Mouse (Mus musculus) midbrain, embryonic 12.5 days (tissue): ENCODE data around the gene Serhl. TPM values are rescaled to one million over a fixed set of nuclear protein-coding genes. Genes with fewer than 3 reads are reported as not detected.
"Not testable (repeated sequence)": the region's sequence is repeated elsewhere in the genome, so short reads cannot be mapped to it uniquely, and the experiment has no call there.

Source experiments
- ATAC-seq: fragments of 200-750 bp; cut with Nextera tagmentation; 2 replicates; pipeline ENCODE4 v1.8.0; 2017; ENCODE audit warnings: low read depth, moderate TSS enrichment, moderate library complexity; ENCODE audit not compliant: low FRiP score
- H3K27ac ChIP-seq: fragments of 300-500 bp; sonication (generic); replicated peaks from 2 replicates; pipeline ENCODE4 v1.5.1; 2016; ENCODE audit warnings: mild to moderate bottlenecking
- H3K27me3 ChIP-seq: fragments of 300-500 bp; sonication (generic); 2 replicates; pipeline ENCODE4 v1.6.1; 2016; ENCODE audit warnings: mild to moderate bottlenecking
- H3K36me3 ChIP-seq: fragments of 300-500 bp; sonication (generic); 2 replicates; pipeline ENCODE4 v1.6.1; 2016
- H3K4me1 ChIP-seq: fragments of 300-500 bp; sonication (generic); 2 replicates; pipeline ENCODE4 v1.6.1; 2016
- H3K4me2 ChIP-seq: fragments of 300-500 bp; sonication (generic); replicated peaks from 2 replicates; pipeline ENCODE4 v1.6.1; 2016; ENCODE audit warnings: mild to moderate bottlenecking, moderate library complexity
- H3K4me3 ChIP-seq: fragments of 300-500 bp; sonication (generic); 2 replicates; pipeline ENCODE4 v1.5.1; 2016; ENCODE audit warnings: mild to moderate bottlenecking
- H3K9ac ChIP-seq: fragments of 300-500 bp; sonication (generic); replicated peaks from 2 replicates; pipeline ENCODE4 v1.6.1; 2016; ENCODE audit warnings: mild to moderate bottlenecking, moderate library complexity
- H3K9me3 ChIP-seq: fragments of 300-500 bp; sonication (generic); 2 replicates; pipeline ENCODE4 v1.6.1; 2016; ENCODE audit warnings: mild to moderate bottlenecking
- WGBS: fragments of 180-500 bp; shearing (Covaris S2); methylation state at CpG from one replicate; pipeline ENCODE4 v1.1.7; 2016; 5-methylcytosine and 5-hydroxymethylcytosine counted together
- polyA plus RNA-seq: library from polyadenylated mRNA; unstranded; fragments of >200 nt; fragmentation: Nextera tagmentation; extraction: Ambion mirVana; gene quantifications from 2 replicates; pipeline ENCODE4 v1.2.1, GENCODE M21; 2016

Serhl gene
- polyA plus RNA-seq, 1 experiment from 2014 or later: 43.0 TPM

GRCm38 (mm10) chr15:83059233-83059660 is 30.1 kb upstream of the Serhl start:
- H3K9me3 ChIP-seq: no peaks in the 10 kb centered on the region
- no peak overlapping the region for H3K4me2 ChIP-seq
- 40% methylated on average over 5 of the region's 5 CpGs for WGBS
- H3K27me3 ChIP-seq: peaks cover 7% of the 10 kb centered on the region; the same call in 1 of the 2 replicates
- ATAC-seq: no peak
- peaks cover 44% of the 10 kb centered on the region for H3K4me1 ChIP-seq
- no peaks in the 10 kb centered on the region for H3K36me3 ChIP-seq
- H3K9ac ChIP-seq: no peak overlapping the region
- H3K27ac ChIP-seq: peak overlapping the region; percentile 77
- no peak overlapping the region for H3K4me3 ChIP-seq

- no peak overlapping the region for H3K27ac ChIP-seq
- ATAC-seq: no peak
- no peaks in the 10 kb centered on the region for H3K9me3 ChIP-seq
- H3K4me2 ChIP-seq: no peak overlapping the region
- 15% methylated on average over 5 of the region's 5 CpGs for WGBS
- no peaks in the 10 kb centered on the region for H3K36me3 ChIP-seq
- H3K4me3 ChIP-seq: no peak overlapping the region
- H3K4me1 ChIP-seq: peaks cover 31% of the 10 kb centered on the region
- H3K27me3 ChIP-seq: no peaks in the 10 kb centered on the region; the same call in 1 of the 2 replicates
- H3K9ac ChIP-seq: no peak overlapping the region
Measured at GRCm38 (mm10) chr15:83061689-83062088, 27.6 kb upstream of the Serhl start.

GRCm38 (mm10) chr15:83062582-83062981 is 26.7 kb upstream of the Serhl start:
- not testable (repeated sequence) for H3K27ac ChIP-seq, ATAC-seq, H3K36me3 ChIP-seq, H3K9ac ChIP-seq, H3K4me2 ChIP-seq, H3K9me3 ChIP-seq, H3K27me3 ChIP-seq, H3K4me3 ChIP-seq
- H3K4me1 ChIP-seq: peaks cover 23% of the 10 kb centered on the region
- WGBS: 95% methylated on average over 2 of the region's 2 CpGs

- Histone ChIP-seq H3K9me3 (no peaks in the 10 kb centered on the region), H3K4me3 (no peak overlapping the region), H3K36me3 (no peaks in the 10 kb centered on the region), H3K4me1 (peaks cover 7% of the 10 kb centered on the region), H3K4me2 (no peak overlapping the region), H3K27ac (no peak overlapping the region), H3K27me3 (no peaks in the 10 kb centered on the region; the same call in 1 of the 2 replicates), H3K9ac (no peak overlapping the region)
- 90% methylated on average over 4 of the region's 4 CpGs for WGBS
- no peak for ATAC-seq
Measured at GRCm38 (mm10) chr15:83065543-83065942, 23.8 kb upstream of the Serhl start.

DNA sequence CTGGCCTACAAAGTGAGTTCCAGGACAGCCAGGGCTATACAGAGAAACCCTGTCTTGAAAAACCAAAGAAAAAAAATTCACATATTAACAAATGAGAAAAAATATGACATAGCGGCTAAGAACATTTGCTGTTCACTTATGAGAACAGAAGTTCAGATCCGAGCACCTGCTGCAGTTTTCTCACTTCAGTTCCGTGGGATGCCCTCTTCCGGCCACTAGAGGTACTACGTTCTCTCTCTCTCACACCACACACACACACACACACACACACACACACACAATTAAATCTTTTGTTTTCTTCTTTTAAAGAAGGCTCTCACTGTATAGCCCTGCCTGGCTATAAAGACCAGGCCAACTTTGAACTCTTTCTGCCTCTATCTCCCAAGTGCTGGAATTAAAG is 21.0 kb upstream of the Serhl start:
- no peaks in the 10 kb centered on the region for H3K4me1 ChIP-seq
- H3K36me3 ChIP-seq: no peaks in the 10 kb centered on the region
- WGBS: 94% methylated on average over 5 of the region's 5 CpGs
- no peak overlapping the region for H3K27ac ChIP-seq
- ATAC-seq: no peak
- no peaks in the 10 kb centered on the region for H3K27me3 ChIP-seq
- H3K4me3 ChIP-seq: no peak overlapping the region
- H3K9me3 ChIP-seq: no peaks in the 10 kb centered on the region
- H3K9ac ChIP-seq: no peak overlapping the region
- H3K4me2 ChIP-seq: no peak overlapping the region

DNA sequence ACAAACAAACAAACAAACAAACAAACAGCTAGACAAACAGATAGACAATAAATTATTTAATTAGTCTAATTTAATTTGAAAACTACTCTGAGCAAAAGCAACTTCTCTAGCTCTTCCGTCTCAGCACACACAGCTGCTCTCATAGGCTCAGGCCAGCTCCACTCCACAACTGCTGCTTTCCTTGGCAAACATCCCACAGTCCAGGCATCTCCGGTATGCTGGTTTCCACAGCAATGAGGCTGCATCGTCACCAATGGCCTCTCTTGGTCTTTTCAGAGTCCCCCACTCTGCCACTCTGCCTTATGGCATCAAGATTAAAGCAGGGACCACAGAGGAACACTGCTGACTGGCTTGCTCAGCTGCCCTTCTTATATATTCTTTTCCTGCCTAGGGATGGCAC is 18.4 kb upstream of the Serhl start:
- no peak overlapping the region for H3K4me2 ChIP-seq
- 0 out of 2 replicates have a peak, but pooled peaks cover under 1% of the 10 kb centered on the region for H3K4me1 ChIP-seq
- no peak overlapping the region for H3K4me3 ChIP-seq
- no peaks in the 10 kb centered on the region for H3K36me3 ChIP-seq
- no peak for ATAC-seq
- H3K9ac ChIP-seq: no peak overlapping the region
- WGBS: 72% methylated on average over 3 of the region's 3 CpGs
- no peaks in the 10 kb centered on the region for H3K27me3 ChIP-seq
- H3K27ac ChIP-seq: no peak overlapping the region
- H3K9me3 ChIP-seq: no peaks in the 10 kb centered on the region

GRCm38 (mm10) chr15:83071752-83072151 is 17.6 kb upstream of the Serhl start:
- no peak for ATAC-seq
- Histone ChIP-seq H3K4me3 (no peak overlapping the region), H3K27ac (no peak overlapping the region), H3K9ac (no peak overlapping the region), H3K4me2 (no peak overlapping the region), H3K9me3 (no peaks in the 10 kb centered on the region), H3K27me3 (no peaks in the 10 kb centered on the region), H3K4me1 (0 out of 2 replicates have a peak, but pooled peaks cover 3% of the 10 kb centered on the region), H3K36me3 (no peaks in the 10 kb centered on the region)
- 82% methylated on average over 5 of the region's 5 CpGs for WGBS

DNA sequence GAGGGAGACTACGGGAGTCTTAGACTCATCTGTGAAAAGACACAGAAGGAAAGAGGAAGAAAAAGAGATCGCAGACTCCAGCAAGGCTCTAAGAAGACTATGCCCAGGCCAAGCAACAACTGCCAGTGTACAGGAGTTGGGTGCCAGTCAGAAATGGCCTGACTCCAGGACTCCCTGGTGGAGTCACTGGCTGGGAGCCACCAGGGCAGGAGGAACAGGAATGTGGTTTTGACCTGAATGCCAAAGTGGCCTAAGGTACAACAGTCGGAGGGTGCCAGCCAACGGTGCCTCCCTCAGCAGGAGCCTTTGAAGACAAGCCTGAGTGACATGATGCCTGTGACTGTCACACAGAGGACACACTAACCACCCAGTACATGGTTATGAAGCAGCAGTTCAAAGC is 15.1 kb upstream of the Serhl start:
- no peaks in the 10 kb centered on the region for H3K9me3 ChIP-seq
- H3K9ac ChIP-seq: no peak overlapping the region
- H3K27ac ChIP-seq: no peak overlapping the region
- WGBS: 90% methylated on average over 4 of the region's 4 CpGs
- H3K27me3 ChIP-seq: 0 out of 2 replicates have a peak, but pooled peaks cover 5% of the 10 kb centered on the region
- no peak overlapping the region for H3K4me3 ChIP-seq
- H3K4me2 ChIP-seq: no peak overlapping the region
- no peak for ATAC-seq
- no peaks in the 10 kb centered on the region for H3K36me3 ChIP-seq
- 0 out of 2 replicates have a peak, but pooled peaks cover 3% of the 10 kb centered on the region for H3K4me1 ChIP-seq

DNA sequence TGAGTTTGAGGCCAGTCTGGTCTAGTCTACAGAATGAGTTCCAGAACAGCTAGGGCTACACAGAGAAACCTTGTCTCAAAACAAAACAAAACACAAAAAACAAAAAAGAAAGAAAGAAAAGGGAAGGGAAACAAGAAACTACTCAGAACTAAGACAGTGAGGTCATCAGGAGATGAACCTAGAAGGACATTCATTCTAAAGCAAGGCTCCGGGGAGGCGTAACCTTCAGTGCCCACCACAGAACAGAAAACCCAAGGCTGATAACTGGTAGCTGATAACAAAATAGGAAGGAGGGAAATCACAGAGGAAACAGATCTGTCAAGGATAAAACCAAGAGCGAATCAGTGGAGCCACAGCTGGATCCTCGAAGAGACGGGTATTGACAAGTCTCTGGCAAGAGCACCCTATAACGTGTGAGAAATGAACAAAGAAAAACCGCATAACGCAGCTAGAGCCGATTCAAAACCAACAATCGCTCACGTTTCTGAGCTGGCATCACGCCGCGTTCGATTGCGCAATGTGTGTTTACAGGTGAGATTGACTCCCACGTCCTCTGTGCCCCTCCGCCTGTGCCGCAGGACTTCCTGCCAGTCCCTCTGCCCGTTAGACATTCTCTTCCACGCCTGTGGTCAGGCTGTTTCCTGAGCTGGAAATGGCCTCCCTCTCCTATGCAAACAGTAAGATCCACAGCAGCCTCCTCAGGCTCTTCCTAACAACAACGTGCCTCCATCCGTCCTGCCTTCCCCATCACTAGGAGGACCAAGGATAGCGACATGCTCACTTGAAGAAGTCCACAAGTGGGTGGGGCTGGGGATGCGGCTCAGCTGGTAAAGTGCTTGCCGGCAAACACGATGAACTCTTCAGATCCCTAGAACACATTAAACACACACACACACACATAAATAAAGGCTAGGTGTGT is 13.4 kb upstream of the Serhl start:
- H3K9ac ChIP-seq: no peak overlapping the region
- no peaks in the 10 kb centered on the region for H3K9me3 ChIP-seq
- H3K4me2 ChIP-seq: no peak overlapping the region
- H3K27ac ChIP-seq: no peak overlapping the region
- H3K4me3 ChIP-seq: no peak overlapping the region
- WGBS: 67% methylated on average over 27 of the region's 27 CpGs
- 0 out of 2 replicates have a peak, but pooled peaks cover 5% of the 10 kb centered on the region for H3K27me3 ChIP-seq
- no peak for ATAC-seq
- H3K4me1 ChIP-seq: 0 out of 2 replicates have a peak, but pooled peaks cover 3% of the 10 kb centered on the region
- no peaks in the 10 kb centered on the region for H3K36me3 ChIP-seq

DNA sequence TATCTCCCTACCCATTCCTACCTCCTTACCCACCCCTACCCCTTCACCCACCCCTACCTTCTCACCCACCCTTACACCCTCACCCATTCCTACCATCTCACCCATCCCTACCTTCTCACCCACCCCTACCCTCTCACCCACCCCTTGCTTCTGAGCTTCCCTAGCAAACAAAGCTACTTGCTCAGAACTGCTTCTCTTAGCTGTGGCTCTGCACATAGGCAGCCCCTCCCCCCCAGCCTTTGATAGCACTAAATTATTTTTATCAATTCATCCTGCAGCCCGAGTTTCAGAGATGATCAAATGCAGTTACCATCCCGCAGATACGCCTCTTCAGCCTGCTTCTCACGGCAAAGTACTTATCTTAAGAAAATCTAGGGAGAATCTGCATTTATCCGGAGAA is 5.8 kb upstream of the Serhl start:
- Histone ChIP-seq H3K9ac (0 out of 2 replicates have a peak overlapping the region, but pooled peaks have one; percentile 15), H3K9me3 (no peaks in the 10 kb centered on the region), H3K36me3 (no peaks in the 10 kb centered on the region), H3K27me3 (peaks cover 12% of the 10 kb centered on the region), H3K4me1 (peaks cover 23% of the 10 kb centered on the region), H3K4me3 (no peak overlapping the region), H3K4me2 (peak overlapping the region; percentile 14; the same call in 1 of the 2 replicates), H3K27ac (peak overlapping the region; percentile 58; the same call in 1 of the 2 replicates)
- 57% methylated on average over 5 of the region's 5 CpGs for WGBS
- peak; percentile 38; the same call in 1 of the 2 replicates for ATAC-seq

GRCm38 (mm10) chr15:83084022-83084640 is 5.2 kb upstream of the Serhl start:
- H3K36me3 ChIP-seq: no peaks in the 10 kb centered on the region
- H3K9ac ChIP-seq: 0 out of 2 replicates have a peak overlapping the region, but pooled peaks have one; percentile 15
- H3K9me3 ChIP-seq: no peaks in the 10 kb centered on the region
- peak; percentile 66 for ATAC-seq
- H3K4me3 ChIP-seq: no peak overlapping the region
- peak overlapping the region; percentile 14; the same call in 1 of the 2 replicates for H3K4me2 ChIP-seq
- H3K27ac ChIP-seq: peak overlapping the region; percentile 58
- peaks cover 29% of the 10 kb centered on the region for H3K4me1 ChIP-seq
- 67% methylated on average over 13 of the region's 13 CpGs for WGBS
- H3K27me3 ChIP-seq: peaks cover 18% of the 10 kb centered on the region

DNA sequence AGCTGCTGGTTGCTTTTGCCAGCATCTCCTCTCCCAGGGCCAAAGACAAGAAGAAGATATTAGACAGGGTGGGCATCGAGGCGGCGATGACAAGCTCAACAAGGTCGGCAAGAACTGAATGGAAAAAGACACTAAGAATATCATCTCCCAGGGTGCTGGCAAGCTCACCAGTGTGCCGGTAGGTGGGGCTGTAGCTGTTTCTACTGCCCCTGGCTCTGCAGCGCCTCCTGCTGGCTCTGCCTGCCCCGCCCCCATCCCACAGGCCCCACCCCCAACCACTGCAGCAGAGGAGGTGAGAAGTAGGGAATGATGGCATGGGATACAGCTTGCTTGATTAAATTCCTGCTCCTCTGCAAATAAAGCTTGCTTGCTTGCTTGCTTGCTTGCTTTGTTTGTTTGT is 3.4 kb upstream of the Serhl start:
- no peaks in the 10 kb centered on the region for H3K9me3 ChIP-seq
- no peak overlapping the region for H3K4me2 ChIP-seq
- no peak for ATAC-seq
- H3K4me1 ChIP-seq: peaks cover 35% of the 10 kb centered on the region
- no peak overlapping the region for H3K9ac ChIP-seq
- no peak overlapping the region for H3K4me3 ChIP-seq
- H3K36me3 ChIP-seq: no peaks in the 10 kb centered on the region
- peaks cover 34% of the 10 kb centered on the region for H3K27me3 ChIP-seq
- no peak overlapping the region for H3K27ac ChIP-seq
- 30% methylated on average over 7 of the region's 7 CpGs for WGBS
